Mouse (Mus musculus) embryonic facial prominence, embryonic 12.5 days (tissue): ENCODE results near the gene Synj1. TPM values are rescaled to one million over a fixed set of nuclear protein-coding genes. Genes with fewer than 3 reads are reported as not detected.

Experiments used
- ATAC-seq: fragments of 200-750 bp; cut with Nextera tagmentation; 2 replicates; pipeline ENCODE4 v1.8.0; 2017; ENCODE audit not compliant: insufficient number of reproducible peaks, insufficient read depth, low FRiP score, low TSS enrichment
- H3K27ac ChIP-seq: fragments of 300-500 bp; sonication (generic); 2 replicates; pipeline ENCODE4 v1.5.1; 2016; ENCODE audit warnings: mild to moderate bottlenecking
- H3K27me3 ChIP-seq: fragments of 300-500 bp; sonication (generic); 2 replicates; pipeline ENCODE4 v1.6.1; 2016; ENCODE audit warnings: mild to moderate bottlenecking, moderate library complexity
- H3K36me3 ChIP-seq: fragments of 300-500 bp; sonication (generic); 2 replicates; pipeline ENCODE4 v1.6.1; 2016; ENCODE audit warnings: mild to moderate bottlenecking
- H3K4me1 ChIP-seq: fragments of 300-500 bp; sonication (generic); 2 replicates; pipeline ENCODE4 v1.6.1; 2016
- H3K4me2 ChIP-seq: fragments of 300-500 bp; sonication (generic); replicated peaks from 2 replicates; pipeline ENCODE4 v1.6.1; 2016; ENCODE audit warnings: mild to moderate bottlenecking, moderate library complexity
- H3K4me3 ChIP-seq: fragments of 300-500 bp; sonication (generic); 2 replicates; pipeline ENCODE4 v1.5.1; 2016; ENCODE audit warnings: mild to moderate bottlenecking
- H3K9ac ChIP-seq: fragments of 300-500 bp; sonication (generic); 2 replicates; pipeline ENCODE4 v1.6.1; 2016; ENCODE audit warnings: mild to moderate bottlenecking, moderate library complexity
- H3K9me3 ChIP-seq: fragments of 300-500 bp; sonication (generic); 2 replicates; pipeline ENCODE4 v1.6.1; 2016; ENCODE audit warnings: mild to moderate bottlenecking, moderate library complexity
- WGBS: fragments of 180-500 bp; shearing (Covaris S2); methylation state at CpG from one replicate; pipeline ENCODE4 v1.1.7; 2016; 5-methylcytosine and 5-hydroxymethylcytosine counted together
- microRNA-seq: library from miRNA; unstranded; fragments of <30 nt; microRNA quantifications from one replicate; pipeline ENCODE4, GENCODE M21; 2017
- polyA plus RNA-seq: library from polyadenylated mRNA; unstranded; fragments of >200 nt; fragmentation: Nextera tagmentation; extraction: Ambion mirVana; gene quantifications from 2 replicates; pipeline ENCODE4 v1.2.1, GENCODE M21; 2016

Synj1 gene
- polyA plus RNA-seq, 1 experiment from 2014 or later: 12.7 TPM

DNA sequence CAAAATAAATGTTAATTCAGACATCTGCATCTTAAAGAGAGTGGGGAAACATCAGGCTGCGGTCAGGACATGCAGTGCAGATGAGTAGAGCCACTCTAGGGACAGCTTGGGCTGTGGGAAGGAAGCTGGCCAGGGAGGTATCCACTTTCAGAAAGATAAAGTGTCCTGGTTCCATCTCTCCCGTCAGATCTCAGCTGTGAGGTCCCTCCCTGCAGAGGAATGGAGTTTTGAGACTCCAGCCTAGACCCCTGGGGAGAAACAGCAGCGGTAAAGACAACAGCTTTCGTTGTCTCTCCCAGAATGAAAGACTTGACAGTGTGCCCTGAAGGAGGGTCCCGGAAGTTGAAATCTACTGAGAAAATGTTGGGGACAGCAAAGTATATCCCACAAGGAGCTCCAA is 107.8 kb downstream of the Synj1 start:
- H3K9me3 ChIP-seq: no peaks in the 10 kb centered on the region
- no peak overlapping the region for H3K27ac ChIP-seq
- no peaks in the 10 kb centered on the region for H3K36me3 ChIP-seq
- 14% methylated on average over 5 of the region's 5 CpGs for WGBS
- no peak overlapping the region for H3K4me3 ChIP-seq
- H3K27me3 ChIP-seq: no peaks in the 10 kb centered on the region
- ATAC-seq: no peak
- H3K4me1 ChIP-seq: no peaks in the 10 kb centered on the region
- H3K9ac ChIP-seq: no peak overlapping the region
- H3K4me2 ChIP-seq: no peak overlapping the region

- Histone ChIP-seq H3K9me3 (no peaks in the 10 kb centered on the region), H3K9ac (no peak overlapping the region), H3K36me3 (no peaks in the 10 kb centered on the region), H3K4me2 (no peak overlapping the region), H3K4me1 (no peaks in the 10 kb centered on the region), H3K4me3 (no peak overlapping the region), H3K27me3 (no peaks in the 10 kb centered on the region), H3K27ac (no peak overlapping the region)
- no peak for ATAC-seq
- WGBS: 59% methylated on average over 2 of the region's 4 CpGs
Observed at GRCm38 (mm10) chr16:90901364-90901763, 109.7 kb downstream of the Synj1 start.

DNA sequence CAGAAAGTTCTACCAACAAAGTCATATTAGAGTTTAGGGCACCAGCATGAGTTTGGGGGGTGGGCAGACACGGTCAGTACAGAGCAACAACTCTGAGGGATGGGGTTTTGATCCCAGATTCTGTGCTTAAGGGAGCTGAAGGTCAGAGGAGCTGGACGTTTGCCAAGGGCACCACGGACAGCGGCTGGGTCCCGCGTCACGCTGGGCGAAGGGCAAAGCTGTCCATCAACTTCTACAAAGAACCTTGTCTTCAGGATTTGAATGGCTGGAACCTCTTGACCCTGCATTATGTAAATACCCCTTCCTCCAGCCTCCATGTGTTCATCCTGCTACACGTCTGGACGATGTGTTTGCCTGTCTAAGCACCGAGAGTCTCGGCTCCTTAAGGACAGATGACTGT is 111.6 kb downstream of the Synj1 start:
- Histone ChIP-seq H3K4me3 (no peak overlapping the region), H3K27ac (no peak overlapping the region), H3K9me3 (no peaks in the 10 kb centered on the region), H3K27me3 (no peaks in the 10 kb centered on the region), H3K36me3 (no peaks in the 10 kb centered on the region), H3K4me2 (no peak overlapping the region), H3K9ac (no peak overlapping the region), H3K4me1 (no peaks in the 10 kb centered on the region)
- ATAC-seq: no peak
- 52% methylated on average over 12 of the region's 12 CpGs for WGBS

GRCm38 (mm10) chr16:90897651-90898050 is 113.5 kb downstream of the Synj1 start:
- no peak overlapping the region for H3K9ac ChIP-seq
- H3K4me3 ChIP-seq: no peak overlapping the region
- peaks cover 9% of the 10 kb centered on the region; the same call in 1 of the 2 replicates for H3K4me1 ChIP-seq
- no peaks in the 10 kb centered on the region for H3K27me3 ChIP-seq
- H3K4me2 ChIP-seq: no peak overlapping the region
- ATAC-seq: no peak
- 91% methylated on average over 3 of the region's 3 CpGs for WGBS
- no peaks in the 10 kb centered on the region for H3K36me3 ChIP-seq
- H3K9me3 ChIP-seq: no peaks in the 10 kb centered on the region
- no peak overlapping the region for H3K27ac ChIP-seq

DNA sequence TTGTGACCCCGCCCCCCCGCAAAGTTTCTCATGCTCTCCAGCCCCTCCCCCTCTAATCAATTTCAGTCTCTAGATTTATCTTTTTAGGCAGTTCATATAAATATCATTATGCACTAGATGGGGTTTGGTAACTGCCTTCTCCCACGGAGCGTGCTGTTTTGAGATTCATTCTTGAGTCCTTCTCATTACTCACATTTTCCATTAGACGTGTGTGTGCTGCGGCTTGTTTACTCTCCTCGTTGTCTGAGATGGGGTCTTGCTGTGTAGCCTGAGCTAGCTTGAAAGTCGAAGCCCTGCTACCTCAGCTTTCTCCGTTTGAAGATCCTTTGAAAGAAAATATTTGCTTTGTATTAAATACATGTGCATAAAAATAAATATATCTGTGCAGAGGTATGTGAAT is 117.3 kb downstream of the Synj1 start:
- Histone ChIP-seq H3K27ac (no peak overlapping the region), H3K4me3 (no peak overlapping the region), H3K9ac (no peak overlapping the region), H3K4me2 (no peak overlapping the region), H3K27me3 (no peaks in the 10 kb centered on the region), H3K9me3 (no peaks in the 10 kb centered on the region), H3K36me3 (no peaks in the 10 kb centered on the region), H3K4me1 (peaks cover 18% of the 10 kb centered on the region)
- 60% methylated on average over 9 of the region's 9 CpGs for WGBS
- ATAC-seq: no peak

GRCm38 (mm10) chr16:90893019-90893418 is 118.1 kb downstream of the Synj1 start:
- Histone ChIP-seq H3K27me3 (no peaks in the 10 kb centered on the region), H3K4me3 (no peak overlapping the region), H3K36me3 (no peaks in the 10 kb centered on the region), H3K9me3 (no peaks in the 10 kb centered on the region), H3K9ac (no peak overlapping the region), H3K4me2 (no peak overlapping the region), H3K27ac (no peak overlapping the region), H3K4me1 (peaks cover 18% of the 10 kb centered on the region)
- ATAC-seq: no peak
- 82% methylated on average over 7 of the region's 7 CpGs for WGBS

- no peak for ATAC-seq
- Histone ChIP-seq H3K36me3 (no peaks in the 10 kb centered on the region), H3K9ac (no peak overlapping the region), H3K4me3 (no peak overlapping the region), H3K27ac (no peak overlapping the region), H3K4me2 (no peak overlapping the region), H3K27me3 (no peaks in the 10 kb centered on the region), H3K4me1 (peaks cover 18% of the 10 kb centered on the region), H3K9me3 (no peaks in the 10 kb centered on the region)
- 45% methylated on average over 8 of the region's 8 CpGs for WGBS
Observed at GRCm38 (mm10) chr16:90892081-90892480, 119.0 kb downstream of the Synj1 start.

DNA sequence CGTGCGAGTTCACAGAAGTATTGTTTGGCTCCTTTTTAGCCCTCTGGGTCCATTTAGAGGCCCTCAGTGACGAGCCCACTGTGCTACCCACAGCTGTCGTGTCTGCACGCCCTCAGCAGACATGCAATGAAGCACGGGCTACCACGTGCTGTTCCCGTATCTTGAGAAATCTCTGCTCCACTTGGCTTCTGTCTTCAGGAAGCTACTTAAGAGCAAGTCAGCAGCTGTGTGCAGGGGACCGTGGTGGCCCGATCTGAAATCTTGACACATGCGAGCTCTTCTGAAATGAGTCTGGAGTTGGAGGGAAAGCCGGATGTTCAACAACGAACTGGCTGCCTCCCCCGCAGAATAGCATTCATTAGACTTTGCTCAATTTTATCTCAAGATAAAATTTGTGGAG is 119.5 kb downstream of the Synj1 start:
- peaks cover 18% of the 10 kb centered on the region for H3K4me1 ChIP-seq
- ATAC-seq: no peak
- no peak overlapping the region for H3K27ac ChIP-seq
- H3K4me3 ChIP-seq: no peak overlapping the region
- H3K36me3 ChIP-seq: no peaks in the 10 kb centered on the region
- no peaks in the 10 kb centered on the region for H3K27me3 ChIP-seq
- H3K4me2 ChIP-seq: no peak overlapping the region
- WGBS: 75% methylated on average over 14 of the region's 14 CpGs
- H3K9me3 ChIP-seq: no peaks in the 10 kb centered on the region
- H3K9ac ChIP-seq: no peak overlapping the region

DNA sequence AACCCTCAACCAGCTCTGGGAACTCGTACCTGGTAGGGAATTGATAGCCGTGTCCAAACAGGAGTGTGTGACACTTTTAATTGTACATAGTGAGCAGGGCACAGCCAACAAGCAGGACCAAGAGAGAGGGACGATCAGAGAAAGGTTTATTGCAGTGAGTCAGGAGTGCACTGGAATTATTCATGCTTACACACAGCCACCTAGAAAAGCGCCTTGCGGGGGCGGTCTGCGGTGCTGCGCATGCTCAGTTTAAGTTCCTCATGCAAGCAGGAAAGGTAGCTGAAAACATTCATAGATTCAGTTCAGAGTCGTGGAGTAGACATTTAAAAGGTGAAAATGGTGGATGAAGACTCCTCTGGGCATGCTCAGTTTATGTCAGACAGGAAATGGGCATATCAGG is 120.4 kb downstream of the Synj1 start:
- H3K36me3 ChIP-seq: no peaks in the 10 kb centered on the region
- peaks cover 20% of the 10 kb centered on the region for H3K4me1 ChIP-seq
- H3K4me3 ChIP-seq: no peak overlapping the region
- no peak overlapping the region for H3K9ac ChIP-seq
- WGBS: 86% methylated on average over 9 of the region's 9 CpGs
- ATAC-seq: no peak
- no peaks in the 10 kb centered on the region for H3K27me3 ChIP-seq
- H3K9me3 ChIP-seq: no peaks in the 10 kb centered on the region
- no peak overlapping the region for H3K4me2 ChIP-seq
- no peak overlapping the region for H3K27ac ChIP-seq

Small RNA genes lying within 50 kb of the gene (microRNA-seq; reads per million reads assigned to microRNA genes)
- not detected for gene Gm22933

Other genes with a start within 250 kb of the Synj1 start
- 12.6 and 13.6 TPM in 2 replicates for gene Urb1, start 200.9 kb downstream of the Synj1 start, polyA plus RNA-seq
- gene Eva1c, start 184.6 kb downstream of the Synj1 start, polyA plus RNA-seq: 1.7 and 2.1 TPM in 2 replicates
- gene Cfap298, start 76.2 kb downstream of the Synj1 start, polyA plus RNA-seq: 43.3 and 44.0 TPM in 2 replicates
- 94.3 and 98.2 TPM in 2 replicates for gene Paxbp1, start 33.2 kb upstream of the Synj1 start, polyA plus RNA-seq
- 0.18 TPM in 1 of 2 replicates, not detected in the other for gene 4932438H23Rik, start 83.8 kb upstream of the Synj1 start, polyA plus RNA-seq
- gene Olig2, start 214.1 kb upstream of the Synj1 start, polyA plus RNA-seq: 1.6 and 2.9 TPM in 2 replicates